Mouse (Mus musculus): ENCODE measurements around the gene Gm21858. TPM values are rescaled to one million over a fixed set of nuclear protein-coding genes. Genes with fewer than 3 reads are reported as not detected.
"Not testable (repeated sequence)": the region's sequence is repeated elsewhere in the genome, so short reads cannot be mapped to it uniquely, and the experiment has no call there.

The Gm21858 gene
- polyA plus RNA-seq (2014; fragmentation: Nextera tagmentation; extraction: Ambion mirVana), result not detected in 2 replicates

DNA sequence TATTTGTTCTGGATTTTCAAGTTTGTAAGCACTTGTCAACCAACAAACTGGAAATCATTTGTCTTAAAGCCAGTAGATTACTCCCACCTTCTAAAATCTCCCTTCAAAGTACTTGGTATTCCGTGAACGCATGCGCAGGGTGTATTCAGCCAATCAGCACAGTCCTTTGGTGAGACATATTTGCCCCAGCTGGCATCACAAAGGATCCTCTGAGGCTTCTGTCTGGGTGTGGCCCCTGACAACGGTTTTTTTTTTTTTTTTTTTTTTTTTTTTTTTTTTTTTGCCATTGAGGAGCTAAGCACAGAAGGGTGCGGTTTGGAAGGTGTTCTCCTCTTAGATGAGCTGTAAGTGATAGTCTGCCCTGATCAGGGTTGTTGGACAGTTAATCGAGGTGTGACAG, at the start of gene Gm21858:
Gene Gm21858 (plus strand): TSS at position 301 of the 400 bp plus-strand sequence.
- H3K4me3 ChIP-seq (ENCODE audit: low read depth, low read length); H3K9ac ChIP-seq (ENCODE audit: low read length); H3K27ac ChIP-seq (ENCODE audit: low read depth, low read length); DNase-seq (ENCODE audit: low spot score, missing footprints); H3K4me1 ChIP-seq (ENCODE audit: control insufficient read depth, insufficient read depth, low read length); ATAC-seq (ENCODE audit: low FRiP score); H3K9me3 ChIP-seq (ENCODE audit: control insufficient read depth, low read length); H3K4me2 ChIP-seq; H3K27me3 ChIP-seq (ENCODE audit: control insufficient read depth, insufficient read depth, low read length); H3K36me3 ChIP-seq (ENCODE audit: control insufficient read depth, insufficient read depth, low read length): not testable (repeated sequence)
- WGBS, result no CpG with 5 or more reads among the region's 6 CpGs

Measured in midbrain, embryonic 11.5 days (tissue).